Mouse (Mus musculus) gastrocnemius, postnatal 36 days (tissue): Measurements from ENCODE around the gene Gjd3. TPM values are rescaled to one million over a fixed set of nuclear protein-coding genes. Genes with fewer than 3 reads are reported as not detected.
A peak's percentile ranks its signal among the peaks of the same experiment; 100 is the strongest.
"Not testable (repeated sequence)": the region's sequence is repeated elsewhere in the genome, so short reads cannot be mapped to it uniquely, and the experiment has no call there.

Source experiments
- DNase-seq, 2 experiments: peaks; one replicate each; pipeline ENCODE4 v3.0.0; 2022
- intact Hi-C: fragments of 180-260 bp; cut with DNase I; formaldehyde crosslinking; loops from one replicate; pipeline ENCODE4 v1.15.1; 2025
- total RNA-seq, 2 experiments: library from RNA; stranded (reverse); gene quantifications; 2 replicates each; pipeline ENCODE4 v1.2.3; 2021

The Gjd3 gene
- total RNA-seq, 2 experiments from 2014 or later: not detected

GRCm38 (mm10) chr11:98936606-98937409 is 46.0 kb downstream of the Gjd3 start:
- intact Hi-C loops: no loop called here
- no peak for DNase-seq

GRCm38 (mm10) chr11:98936170-98936569 is 46.6 kb downstream of the Gjd3 start:
- peak; percentile 71 to 82 for DNase-seq
- intact Hi-C loops: no loop called here

GRCm38 (mm10) chr11:98935123-98935522 is 47.7 kb downstream of the Gjd3 start:
- intact Hi-C loops: no loop called here
- no peak for DNase-seq

- intact Hi-C loops: no loop called here
Observed at GRCm38 (mm10) chr11:98934367-98934766, 48.4 kb downstream of the Gjd3 start.

GRCm38 (mm10) chr11:98933847-98934246 is 49.0 kb downstream of the Gjd3 start:
- intact Hi-C loops: loop anchor here (2.0 kb wide), 1 partner anchor 39 kb away; no protein-coding TSS in a partner anchor
- not testable (repeated sequence) for DNase-seq

More at GRCm38 (mm10) chr11:98934367-98934766, 48.4 kb downstream of the Gjd3 start:
- no peak for DNase-seq

- peak; percentile 53 to 67 for DNase-seq
Observed at GRCm38 (mm10) chr11:98933151-98933550, 49.7 kb downstream of the Gjd3 start.

GRCm38 (mm10) chr11:98932293-98933091 is 50.3 kb downstream of the Gjd3 start:
- intact Hi-C loops: loop anchor here (2.0 kb wide), 1 partner anchor 40 kb away; no protein-coding TSS in a partner anchor
- peak in 1 of 2 experiments; percentile 23 for DNase-seq

More at GRCm38 (mm10) chr11:98933151-98933550, 49.7 kb downstream of the Gjd3 start:
- intact Hi-C loops: loop anchor here (2.0 kb wide), 1 partner anchor 40 kb away; no protein-coding TSS in a partner anchor

Other genes with a start within 250 kb of the Gjd3 start
- 10 to 100 TPM; 72.6 to 75.7 TPM for gene Thra, start 242.4 kb downstream of the Gjd3 start, total RNA-seq
- gene Nr1d1, start 207.7 kb downstream of the Gjd3 start, total RNA-seq: 100 to 1,000 TPM in 1 of 2 experiments, 10 to 100 TPM in 1; 86.6 to 139 TPM
- 10 to 100 TPM; 49.0 to 51.4 TPM for gene Msl1, start 187.5 kb downstream of the Gjd3 start, total RNA-seq
- 10 to 100 TPM; 14.2 to 21.4 TPM for gene Casc3, start 178.1 kb downstream of the Gjd3 start, total RNA-seq
- gene Rapgefl1, start 146.2 kb downstream of the Gjd3 start, total RNA-seq: under 1 TPM; 0.12 to 0.15 TPM
- gene Wipf2, start 119.4 kb downstream of the Gjd3 start, total RNA-seq: 1 to 10 TPM; 5.6 to 6.7 TPM
- gene Cdc6, start 75.2 kb downstream of the Gjd3 start, total RNA-seq: under 1 TPM; 0.20 to 0.64 TPM
- 10 to 100 TPM in 1 of 2 experiments, 1 to 10 TPM in 1; 8.7 to 13.2 TPM for gene Rara, start 55.2 kb downstream of the Gjd3 start, total RNA-seq
- 1 to 10 TPM; 2.9 to 4.5 TPM for gene Top2a, start 41.2 kb upstream of the Gjd3 start, total RNA-seq
- 10 to 100 TPM; 32.0 to 41.9 TPM for gene Igfbp4, start 58.2 kb upstream of the Gjd3 start, total RNA-seq
- gene Tns4, start 106.3 kb upstream of the Gjd3 start, total RNA-seq: not detected
- not detected for gene Ccr7, start 172.1 kb upstream of the Gjd3 start, total RNA-seq
- 10 to 100 TPM; 26.2 to 31.9 TPM for gene Smarce1, start 248.0 kb upstream of the Gjd3 start, total RNA-seq